Mouse (Mus musculus) stomach, embryonic 14.5 days (tissue): ENCODE measurements around the gene Ddah1. TPM values are rescaled to one million over a fixed set of nuclear protein-coding genes. Genes with fewer than 3 reads are reported as not detected.

ENCODE experiments used
- ATAC-seq: fragments of 200-750 bp; cut with Nextera tagmentation; 2 replicates; pipeline ENCODE4 v1.8.0; 2017; ENCODE audit warnings: low read depth, moderate TSS enrichment; ENCODE audit not compliant: insufficient number of reproducible peaks, insufficient read depth, low FRiP score
- H3K27ac ChIP-seq: fragments of 300-500 bp; sonication (generic); 2 replicates; pipeline ENCODE4 v1.5.1; 2014; ENCODE audit warnings: mild to moderate bottlenecking, low read length, moderate library complexity, mixed read lengths
- H3K27me3 ChIP-seq: fragments of 300-500 bp; sonication (generic); 2 replicates; pipeline ENCODE4 v1.6.1; 2014; ENCODE audit warnings: low read length, control low read depth, mixed read lengths; ENCODE audit not compliant: control insufficient read depth, insufficient read depth
- H3K36me3 ChIP-seq: fragments of 300-500 bp; sonication (generic); 2 replicates; pipeline ENCODE4 v1.6.1; 2014; ENCODE audit warnings: mild to moderate bottlenecking, control low read depth, low read length, moderate library complexity, mixed read lengths; ENCODE audit not compliant: control insufficient read depth, insufficient read depth
- H3K4me1 ChIP-seq: fragments of 300-500 bp; sonication (generic); 2 replicates; pipeline ENCODE4 v1.6.1; 2014; ENCODE audit warnings: low read length, control low read depth, mixed read lengths; ENCODE audit not compliant: control insufficient read depth, insufficient read depth
- H3K4me2 ChIP-seq: fragments of 300-500 bp; sonication (generic); replicated peaks from 2 replicates; pipeline ENCODE4 v1.6.1; 2014; ENCODE audit warnings: low read depth, low read length, control low read depth
- H3K4me3 ChIP-seq: fragments of 300-500 bp; sonication (generic); 2 replicates; pipeline ENCODE4 v1.5.1; 2014; ENCODE audit warnings: low read depth, low read length, control low read depth
- H3K9ac ChIP-seq: fragments of 300-500 bp; sonication (generic); replicated peaks from 2 replicates; pipeline ENCODE4 v1.6.1; 2014; ENCODE audit warnings: low read depth, mild to moderate bottlenecking, control low read depth, low read length, moderate library complexity, mixed read lengths
- H3K9me3 ChIP-seq: fragments of 300-500 bp; sonication (generic); 2 replicates; pipeline ENCODE4 v1.6.1; 2016; ENCODE audit warnings: low read depth, low read length, control low read depth; ENCODE audit not compliant: control insufficient read depth
- WGBS: fragments of 180-500 bp; shearing (Covaris S2); extraction: QIAGEN DNeasy Blood & Tissue Kit; methylation state at CpG from one replicate; pipeline ENCODE4 v1.1.7; 2014; 5-methylcytosine and 5-hydroxymethylcytosine counted together
- polyA plus RNA-seq: library from polyadenylated mRNA; unstranded; fragments of >200 nt; fragmentation: Nextera tagmentation; extraction: Ambion mirVana; gene quantifications from 2 replicates; pipeline ENCODE4 v1.2.1, GENCODE M21; 2014

Ddah1 gene
- 22.3 and 24.0 TPM in 2 replicates for polyA plus RNA-seq

DNA sequence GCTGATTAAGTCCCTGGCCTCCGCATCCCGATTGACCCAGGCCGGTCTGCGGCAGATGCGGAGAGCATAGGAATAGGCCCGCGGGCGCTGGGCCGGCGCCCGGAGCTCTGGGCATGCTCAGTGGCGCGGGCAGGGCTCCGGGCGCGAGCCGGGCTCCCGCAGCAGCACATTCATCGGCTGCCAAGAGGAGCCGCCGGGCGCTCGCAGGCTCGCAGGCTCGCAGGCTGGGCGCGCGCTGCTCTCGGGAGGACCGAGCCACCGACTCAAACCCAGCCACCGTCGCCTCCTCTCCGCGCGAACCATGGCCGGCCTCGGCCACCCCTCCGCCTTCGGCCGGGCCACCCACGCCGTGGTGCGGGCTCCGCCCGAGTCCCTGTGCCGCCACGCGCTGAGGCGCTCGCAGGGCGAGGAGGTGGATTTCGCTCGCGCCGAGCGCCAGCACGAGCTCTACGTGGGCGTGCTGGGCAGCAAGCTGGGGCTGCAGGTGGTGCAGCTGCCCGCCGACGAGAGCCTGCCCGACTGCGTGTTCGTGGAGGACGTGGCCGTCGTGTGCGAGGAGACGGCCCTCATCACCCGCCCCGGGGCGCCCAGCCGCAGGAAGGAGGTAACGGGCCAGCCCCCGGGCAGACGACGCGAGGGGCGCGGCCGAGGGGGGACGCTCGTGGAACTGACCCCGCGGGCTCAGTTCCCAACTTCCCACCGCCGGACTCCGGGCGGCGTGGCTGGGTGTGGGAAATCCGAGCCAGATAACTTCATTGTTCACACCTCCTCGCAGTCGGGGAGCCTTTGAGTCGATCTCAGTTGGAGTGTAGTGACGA lies at the start of gene Ddah1:
Gene Ddah1 (plus strand): TSS at position 115 of the 818 bp plus-strand sequence.
- Histone ChIP-seq H3K4me2 (peak within 1 kb of the TSS; percentile 99), H3K36me3 (no peaks in the 10 kb centered on the region)
- ATAC-seq: peak; percentile 85

DNA sequence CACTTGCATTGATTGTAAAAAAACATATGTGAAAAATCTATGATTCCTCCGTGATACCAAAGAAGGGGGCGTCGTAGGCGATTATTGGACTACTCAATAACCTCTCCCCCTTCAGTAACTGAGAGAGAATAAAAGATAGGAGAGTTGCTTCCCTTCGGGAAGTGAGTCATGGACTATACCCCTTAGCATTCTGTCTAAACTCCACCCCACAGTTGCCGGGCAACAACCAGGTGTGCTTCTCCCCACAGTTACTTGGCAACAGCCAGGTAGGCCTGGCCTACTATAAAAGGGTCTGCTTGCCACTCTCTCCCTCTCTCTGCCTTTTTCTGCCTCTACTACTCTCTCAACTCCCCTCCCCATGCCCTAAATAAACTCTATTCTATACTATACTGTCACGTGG lies 42.6 kb upstream of the Ddah1 start:
- H3K27me3 ChIP-seq: no peaks in the 10 kb centered on the region
- H3K36me3 ChIP-seq: no peaks in the 10 kb centered on the region
- H3K27ac ChIP-seq: no peak overlapping the region
- H3K4me2 ChIP-seq: no peak overlapping the region
- no peak overlapping the region for H3K9ac ChIP-seq
- no peak overlapping the region for H3K4me3 ChIP-seq
- no peaks in the 10 kb centered on the region for H3K9me3 ChIP-seq
- no peak for ATAC-seq
- no peaks in the 10 kb centered on the region for H3K4me1 ChIP-seq
- 76% methylated on average over 7 of the region's 7 CpGs for WGBS

More for the DNA sequence above, at the start of gene Ddah1:
- Histone ChIP-seq H3K4me3 (peak within 1 kb of the TSS; percentile 62), H3K27ac (0 out of 2 replicates have a peak within 1 kb of the TSS, but pooled peaks have one; percentile 4), H3K9ac (peak within 1 kb of the TSS; percentile 41), H3K9me3 (no peaks in the 10 kb centered on the region), H3K27me3 (0 out of 2 replicates have a peak, but pooled peaks cover 2% of the 10 kb centered on the region), H3K4me1 (peaks cover 10% of the 10 kb centered on the region; the same call in 1 of the 2 replicates)
- WGBS: under 1% methylated on average over 97 of the region's 97 CpGs

DNA sequence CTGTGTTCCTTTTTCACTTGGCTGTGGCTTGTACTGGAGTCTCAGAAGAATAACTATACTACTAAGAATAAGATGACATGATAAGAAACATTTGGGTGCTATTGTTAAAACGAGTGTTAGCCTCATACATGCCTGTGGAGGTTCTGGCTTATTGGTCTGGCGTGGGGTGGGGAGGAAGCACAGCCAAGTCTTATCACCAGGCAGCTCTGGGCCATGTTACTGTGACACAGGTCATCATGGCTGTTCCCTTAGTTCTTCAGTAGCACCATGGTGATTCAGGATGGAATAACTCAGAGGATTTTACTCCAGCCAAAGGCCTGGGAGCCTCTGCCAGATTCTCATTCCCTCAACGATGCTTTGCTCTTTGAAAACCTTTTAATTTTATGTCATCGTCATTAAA lies 38.8 kb upstream of the Ddah1 start:
- Histone ChIP-seq H3K27ac (no peak overlapping the region), H3K36me3 (no peaks in the 10 kb centered on the region), H3K9me3 (no peaks in the 10 kb centered on the region), H3K27me3 (no peaks in the 10 kb centered on the region), H3K4me2 (no peak overlapping the region), H3K4me1 (no peaks in the 10 kb centered on the region), H3K4me3 (no peak overlapping the region), H3K9ac (no peak overlapping the region)
- ATAC-seq: no peak
- 74% methylated on average over 4 of the region's 4 CpGs for WGBS

DNA sequence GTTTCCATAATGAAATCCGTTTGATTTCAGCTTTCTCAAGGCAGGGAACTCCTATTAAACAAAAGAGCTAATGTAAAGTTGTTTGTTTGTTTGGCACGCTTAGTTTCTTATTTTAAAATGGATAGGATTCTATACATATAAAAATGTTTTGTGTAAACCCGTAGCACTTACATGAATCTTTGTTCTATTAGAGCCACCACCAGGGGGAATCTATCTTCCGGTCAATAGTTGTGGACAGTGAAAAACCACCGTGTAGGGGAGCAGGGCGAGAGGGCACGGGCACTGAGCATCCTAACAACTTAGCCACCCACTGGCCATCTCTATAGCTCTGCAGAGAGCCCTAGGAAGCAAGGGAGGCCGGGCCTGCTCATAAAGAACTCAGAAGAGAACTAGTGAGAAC lies 33.4 kb upstream of the Ddah1 start:
- no peak for ATAC-seq
- H3K4me2 ChIP-seq: no peak overlapping the region
- H3K27me3 ChIP-seq: no peaks in the 10 kb centered on the region
- H3K36me3 ChIP-seq: no peaks in the 10 kb centered on the region
- H3K4me3 ChIP-seq: no peak overlapping the region
- WGBS: 70% methylated on average over 8 of the region's 8 CpGs
- peaks cover 3% of the 10 kb centered on the region; the same call in 1 of the 2 replicates for H3K4me1 ChIP-seq
- H3K9ac ChIP-seq: no peak overlapping the region
- no peak overlapping the region for H3K27ac ChIP-seq
- no peaks in the 10 kb centered on the region for H3K9me3 ChIP-seq

DNA sequence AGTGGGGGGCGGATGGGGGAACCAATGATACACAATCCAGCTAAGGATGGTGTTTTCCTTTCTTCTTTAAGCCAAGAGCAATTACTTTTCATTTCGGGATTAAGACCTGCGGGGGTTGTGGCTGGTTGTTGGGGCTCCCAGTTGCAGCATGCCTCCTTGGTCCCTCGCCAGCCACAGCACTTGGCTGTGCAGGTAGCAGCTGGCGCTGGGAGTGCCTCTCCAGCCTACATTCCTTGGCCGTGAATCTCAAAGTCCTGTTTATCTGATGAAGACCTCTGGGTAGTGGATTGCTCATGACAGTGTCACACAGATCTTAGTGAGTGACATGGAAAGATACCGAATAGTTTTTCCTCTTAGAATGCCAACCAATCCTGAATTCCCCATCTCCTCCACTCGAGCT lies 30.1 kb upstream of the Ddah1 start:
- WGBS: 51% methylated on average over 8 of the region's 8 CpGs
- Histone ChIP-seq H3K27ac (no peak overlapping the region), H3K36me3 (no peaks in the 10 kb centered on the region), H3K27me3 (no peaks in the 10 kb centered on the region), H3K9me3 (no peaks in the 10 kb centered on the region), H3K9ac (no peak overlapping the region), H3K4me2 (no peak overlapping the region), H3K4me1 (peaks cover 3% of the 10 kb centered on the region; the same call in 1 of the 2 replicates), H3K4me3 (no peak overlapping the region)
- ATAC-seq: no peak

DNA sequence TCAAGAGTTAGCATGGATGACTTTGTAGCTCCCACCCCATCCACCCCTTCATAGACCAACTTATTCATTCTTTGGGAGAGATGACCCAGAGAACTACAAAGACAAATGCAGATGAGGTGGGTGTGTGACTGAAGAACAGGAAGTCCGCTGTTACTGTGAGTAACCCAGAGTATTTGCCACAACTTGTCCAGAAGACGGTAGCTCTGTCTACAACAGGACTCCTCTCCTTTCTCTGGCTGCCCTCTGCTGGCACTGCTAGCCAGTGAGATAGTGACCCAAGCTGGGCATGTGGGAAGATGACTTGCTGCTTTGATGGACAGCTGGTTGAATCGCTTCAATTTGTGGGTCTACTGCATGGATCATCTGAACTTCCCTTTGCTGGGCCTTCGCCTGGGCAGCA lies 28.9 kb upstream of the Ddah1 start:
- ATAC-seq: no peak
- 56% methylated on average over 4 of the region's 4 CpGs for WGBS
- no peak overlapping the region for H3K4me3 ChIP-seq

DNA sequence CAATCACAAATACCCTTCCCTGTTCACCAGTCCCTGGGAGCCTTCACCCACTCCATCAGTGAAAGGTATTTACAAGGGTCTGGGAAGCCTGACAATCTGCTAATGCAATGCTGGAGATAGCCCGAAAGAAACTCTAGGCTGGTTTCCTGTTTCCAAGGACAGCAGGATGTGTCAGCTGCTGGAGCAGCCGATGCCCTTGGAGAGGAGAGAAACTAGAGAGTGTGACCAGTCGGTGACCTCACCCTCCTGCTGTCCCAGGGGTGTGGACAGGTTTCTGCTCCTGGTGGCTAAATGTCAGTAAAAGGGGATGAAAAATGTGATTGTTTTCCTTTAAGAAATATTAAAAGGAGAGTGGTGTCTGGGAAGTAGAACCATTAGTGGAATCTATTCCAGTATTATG lies 28.4 kb upstream of the Ddah1 start:
- Histone ChIP-seq H3K27ac (no peak overlapping the region), H3K9me3 (no peaks in the 10 kb centered on the region), H3K27me3 (no peaks in the 10 kb centered on the region), H3K4me1 (peaks cover 3% of the 10 kb centered on the region; the same call in 1 of the 2 replicates), H3K36me3 (no peaks in the 10 kb centered on the region), H3K9ac (no peak overlapping the region), H3K4me2 (no peak overlapping the region), H3K4me3 (no peak overlapping the region)
- 8% methylated on average over 3 of the region's 3 CpGs for WGBS
- ATAC-seq: 0 out of 2 replicates have a peak, but pooled peaks have one; percentile 30

More for the DNA sequence above, 28.9 kb upstream of the Ddah1 start:
- Histone ChIP-seq H3K27ac (no peak overlapping the region), H3K9me3 (no peaks in the 10 kb centered on the region), H3K27me3 (no peaks in the 10 kb centered on the region), H3K4me1 (peaks cover 3% of the 10 kb centered on the region; the same call in 1 of the 2 replicates), H3K9ac (no peak overlapping the region), H3K36me3 (no peaks in the 10 kb centered on the region), H3K4me2 (no peak overlapping the region)

DNA sequence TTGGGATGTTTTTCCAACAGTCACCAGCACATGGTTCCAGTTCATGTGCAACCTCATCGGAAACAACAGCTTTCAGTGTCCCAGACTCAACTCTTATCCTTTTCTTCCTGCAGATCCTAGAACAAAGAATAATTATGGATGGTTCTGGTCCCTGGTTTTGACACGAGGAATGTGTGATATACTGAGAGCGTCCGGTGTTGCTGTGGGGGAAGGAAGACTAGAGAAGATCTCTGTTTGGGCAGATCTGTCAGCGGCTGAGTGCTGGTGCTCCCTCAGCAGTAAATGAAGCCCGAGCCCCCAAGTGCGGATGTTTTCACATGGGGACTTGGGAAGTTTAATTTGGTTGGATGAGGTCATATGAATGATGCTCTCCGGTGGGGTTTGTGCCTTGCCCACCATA lies 23.6 kb upstream of the Ddah1 start:
- WGBS: 73% methylated on average over 8 of the region's 8 CpGs
- ATAC-seq: no peak

More for the DNA sequence above, 23.6 kb upstream of the Ddah1 start:
- Histone ChIP-seq H3K9me3 (no peaks in the 10 kb centered on the region), H3K4me3 (no peak overlapping the region), H3K27ac (no peak overlapping the region), H3K4me2 (no peak overlapping the region), H3K36me3 (no peaks in the 10 kb centered on the region), H3K9ac (no peak overlapping the region), H3K4me1 (0 out of 2 replicates have a peak, but pooled peaks cover 2% of the 10 kb centered on the region), H3K27me3 (no peaks in the 10 kb centered on the region)
